Mouse (Mus musculus) cerebellum, adult 9-10 months (tissue): ENCODE data around the gene Sltm.
"Not testable (repeated sequence)": the region's sequence is repeated elsewhere in the genome, so short reads cannot be mapped to it uniquely, and the experiment has no call there.

Source experiments
- DNase-seq: peaks from one replicate; pipeline ENCODE4 v3.0.0; 2022

Gene Sltm

GRCm38 (mm10) chr9:70542305-70543041 lies at the start of gene Sltm:
Sltm (plus strand) TSS chr9:70542754.
- peak; percentile 99 for DNase-seq

GRCm38 (mm10) chr9:70493038-70493437 lies 49.5 kb upstream of the Sltm start:
- DNase-seq: no peak

GRCm38 (mm10) chr9:70496990-70497389 lies 45.6 kb upstream of the Sltm start:
- DNase-seq: no peak

- no peak for DNase-seq
Measured at GRCm38 (mm10) chr9:70502284-70503014, 40.1 kb upstream of the Sltm start.

GRCm38 (mm10) chr9:70503015-70503603 lies 39.4 kb upstream of the Sltm start:
- peak; percentile 50 for DNase-seq

GRCm38 (mm10) chr9:70503626-70504041 lies 38.9 kb upstream of the Sltm start, which contains the start of gene Rnf111:
Rnf111 (minus strand) TSS chr9:70503725.
- DNase-seq: peak; percentile 97

GRCm38 (mm10) chr9:70506186-70506585 lies 36.4 kb upstream of the Sltm start:
- no peak for DNase-seq

- no peak for DNase-seq
Measured at GRCm38 (mm10) chr9:70506787-70507186, 35.8 kb upstream of the Sltm start.

- DNase-seq: no peak
Measured at GRCm38 (mm10) chr9:70509906-70510525, 32.5 kb upstream of the Sltm start.

GRCm38 (mm10) chr9:70510998-70511583 lies 31.5 kb upstream of the Sltm start:
- DNase-seq: no peak

- DNase-seq: no peak
Measured at GRCm38 (mm10) chr9:70511681-70512080, 30.9 kb upstream of the Sltm start.

GRCm38 (mm10) chr9:70520651-70521050 lies 21.9 kb upstream of the Sltm start:
- DNase-seq: no peak

- DNase-seq: no peak
Measured at GRCm38 (mm10) chr9:70523813-70524212, 18.7 kb upstream of the Sltm start.

GRCm38 (mm10) chr9:70524366-70524765 lies 18.2 kb upstream of the Sltm start:
- DNase-seq: no peak

- DNase-seq: no peak
Measured at GRCm38 (mm10) chr9:70533328-70533727, 9.2 kb upstream of the Sltm start.

- no peak for DNase-seq
Measured at GRCm38 (mm10) chr9:70541584-70541983, 970 bp upstream of the Sltm start.

- DNase-seq: no peak
Measured at GRCm38 (mm10) chr9:70543048-70543880, 710 bp downstream of the Sltm start.

GRCm38 (mm10) chr9:70543985-70544384 lies 1.4 kb downstream of the Sltm start:
- DNase-seq: no peak

GRCm38 (mm10) chr9:70544831-70545230 lies 2.3 kb downstream of the Sltm start:
- no peak for DNase-seq

GRCm38 (mm10) chr9:70546576-70546975 lies 4.0 kb downstream of the Sltm start:
- DNase-seq: not testable (repeated sequence)

GRCm38 (mm10) chr9:70548304-70548703 lies 5.8 kb downstream of the Sltm start:
- no peak for DNase-seq

- DNase-seq: no peak
Measured at GRCm38 (mm10) chr9:70551524-70551923, 9.0 kb downstream of the Sltm start.
